Mouse (Mus musculus) layer of hippocampus, adult 18-20 months (tissue): Measurements from ENCODE around the gene Git1. TPM values are rescaled to one million over a fixed set of nuclear protein-coding genes. Genes with fewer than 3 reads are reported as not detected.
"Not testable (repeated sequence)": the region's sequence is repeated elsewhere in the genome, so short reads cannot be mapped to it uniquely, and the experiment has no call there.

ENCODE experiments used
- DNase-seq, 2 experiments: peaks; one replicate each; pipeline ENCODE4 v3.0.0; 2022; ENCODE audit warnings: low spot score in 2 of 2
- total RNA-seq, 2 experiments: library from RNA; stranded (reverse); gene quantifications; 2 replicates each; pipeline ENCODE4 v1.2.3; 2021

Git1 gene
- total RNA-seq, 2 experiments from 2014 or later: 304 to 343 TPM

DNA sequence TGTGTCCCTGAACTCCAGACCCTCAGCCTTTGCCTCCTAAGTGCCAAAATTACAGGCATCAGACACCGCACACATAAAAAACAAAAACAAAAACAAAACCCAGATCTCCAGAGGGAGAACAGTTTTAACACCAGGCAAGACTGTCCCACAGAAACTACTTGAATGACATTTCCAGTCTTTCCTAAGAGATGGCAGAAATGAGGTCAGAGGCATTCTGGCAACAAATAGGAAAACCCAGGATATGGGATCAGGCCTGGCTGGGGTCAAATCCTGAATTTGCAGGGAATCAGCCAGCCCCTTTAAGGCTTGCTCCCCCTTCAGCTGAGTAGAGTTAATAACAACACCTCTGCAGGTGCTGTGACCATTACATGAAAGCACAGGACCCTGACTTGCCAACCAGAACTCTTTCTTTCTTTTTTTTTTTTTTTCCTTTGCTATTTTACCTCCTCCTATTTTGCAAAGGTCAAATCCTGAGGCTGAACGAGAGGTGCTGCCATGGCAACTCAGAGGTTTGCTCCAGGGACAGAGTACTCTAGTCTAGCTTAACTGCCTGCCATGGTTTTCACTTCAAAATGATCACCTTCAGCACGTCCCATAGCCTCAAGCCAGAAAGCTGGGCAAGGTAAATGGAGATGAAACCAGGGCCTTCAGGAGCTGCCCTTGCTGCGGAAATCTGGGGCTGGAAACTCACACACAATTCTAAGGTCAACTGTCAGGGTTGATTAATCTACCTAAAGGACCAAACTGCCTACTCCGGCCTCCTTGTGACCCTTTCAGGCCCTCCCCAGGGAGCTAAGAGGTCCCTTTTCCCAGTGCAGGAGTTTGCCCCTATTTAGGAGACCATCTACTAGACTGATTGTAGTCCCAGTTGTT lies 23.4 kb downstream of the Git1 start:
- no peak for DNase-seq

GRCm38 (mm10) chr11:77518051-77518798 lies 24.9 kb downstream of the Git1 start:
- no peak for DNase-seq

DNA sequence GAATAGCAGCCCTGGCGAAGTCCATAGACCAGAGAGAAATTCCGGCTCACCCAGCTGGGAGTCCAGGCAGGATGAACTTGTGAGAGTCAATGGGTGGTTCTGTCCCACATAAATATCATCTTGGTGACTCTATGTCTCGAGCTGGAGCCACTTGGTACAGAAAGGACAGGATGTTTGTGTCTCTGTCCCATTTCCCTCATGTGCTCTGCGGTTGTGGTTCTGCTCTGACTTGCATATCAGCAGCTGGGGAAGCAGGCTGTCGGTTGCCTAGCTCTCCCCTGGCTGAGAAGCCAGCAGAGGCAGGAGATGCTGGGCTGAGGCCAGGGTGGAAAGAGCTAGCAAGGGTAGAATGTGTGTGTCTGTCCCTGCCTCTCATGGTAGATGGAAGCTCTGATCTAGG lies 25.7 kb downstream of the Git1 start, which contains the start of gene Gm10392:
Gene Gm10392 (minus strand): TSS at position 156 of the 400 bp plus-strand sequence.
- no peak for DNase-seq

DNA sequence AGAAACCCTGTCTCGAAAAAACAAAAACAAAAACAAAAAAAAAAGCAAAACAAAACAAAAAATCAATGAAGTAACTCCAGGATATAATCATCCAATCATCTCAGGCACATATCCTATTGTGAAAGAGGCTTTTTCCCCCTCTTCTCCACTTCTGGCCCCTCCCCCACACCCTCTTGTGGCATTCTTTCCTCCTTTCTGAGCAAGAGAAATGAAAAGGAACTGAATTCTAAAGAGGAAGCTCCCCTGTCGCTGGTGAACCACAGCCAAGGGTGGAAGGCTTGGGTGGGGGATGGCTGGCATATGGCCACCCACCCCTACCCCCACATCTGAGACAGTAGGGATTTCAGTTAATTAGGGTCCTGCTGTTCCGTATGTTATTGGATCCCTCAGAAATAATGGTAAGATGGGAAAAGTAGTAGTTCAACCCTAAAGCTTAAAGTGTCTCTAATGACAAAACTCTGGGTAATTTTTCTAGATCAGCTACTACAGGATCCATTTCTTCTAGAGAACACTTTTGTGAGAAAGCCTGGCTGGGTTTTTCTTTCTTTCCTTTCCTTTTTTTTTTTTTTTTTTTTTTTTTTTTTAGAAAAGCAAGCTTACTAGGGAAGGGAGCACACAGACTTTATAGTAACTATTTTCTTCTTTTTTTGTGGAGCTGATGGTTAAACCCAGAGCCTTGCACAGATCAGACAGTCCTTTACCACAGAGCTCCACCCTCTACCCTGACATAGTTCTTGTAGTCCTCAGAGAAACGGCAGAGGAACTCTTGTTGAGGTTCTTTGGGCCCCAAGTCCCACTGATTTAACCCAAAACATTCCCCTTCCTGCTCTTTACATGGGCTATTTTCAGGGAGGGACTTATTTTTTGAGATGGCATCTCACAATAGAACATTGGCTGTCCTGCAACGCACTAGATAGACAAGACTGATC lies 27.5 kb downstream of the Git1 start:
- DNase-seq: no peak

DNA sequence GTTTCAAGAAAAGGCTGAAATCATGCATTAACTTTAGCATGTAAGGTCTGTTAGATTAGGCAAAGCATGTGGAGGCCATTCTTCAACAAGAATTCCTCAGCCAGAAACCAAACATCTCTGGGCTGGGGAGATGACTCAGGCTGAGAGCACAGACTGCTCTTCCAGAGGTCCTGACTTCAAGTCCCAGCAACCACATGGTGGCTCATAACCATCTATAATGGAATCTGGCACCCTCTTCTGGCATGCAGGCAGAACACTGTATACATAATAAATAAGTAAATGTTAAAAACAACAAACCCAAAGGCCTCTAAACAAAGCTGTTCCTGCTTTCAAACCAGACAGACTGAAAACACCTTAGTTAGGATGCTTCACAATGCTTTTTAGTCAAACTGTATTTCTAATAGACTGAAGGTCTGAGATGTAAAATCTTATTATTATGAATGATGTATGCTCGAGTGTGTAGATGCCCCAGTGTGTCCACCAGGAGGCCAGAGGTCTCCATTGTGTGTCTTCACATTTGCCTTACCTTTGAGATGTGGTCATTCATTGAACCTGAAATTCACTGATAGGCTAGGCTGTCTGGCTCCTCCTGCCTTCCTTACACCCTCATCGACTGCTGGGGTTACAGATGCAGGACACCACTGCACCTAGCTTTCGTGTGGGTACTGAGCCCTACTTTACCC lies 32.6 kb downstream of the Git1 start:
- no peak for DNase-seq

GRCm38 (mm10) chr11:77528420-77528819 lies 35.1 kb downstream of the Git1 start:
- DNase-seq: not testable (repeated sequence)

GRCm38 (mm10) chr11:77529644-77530043 lies 36.3 kb downstream of the Git1 start:
- DNase-seq: no peak

GRCm38 (mm10) chr11:77530862-77531261 lies 37.5 kb downstream of the Git1 start:
- no peak for DNase-seq

DNA sequence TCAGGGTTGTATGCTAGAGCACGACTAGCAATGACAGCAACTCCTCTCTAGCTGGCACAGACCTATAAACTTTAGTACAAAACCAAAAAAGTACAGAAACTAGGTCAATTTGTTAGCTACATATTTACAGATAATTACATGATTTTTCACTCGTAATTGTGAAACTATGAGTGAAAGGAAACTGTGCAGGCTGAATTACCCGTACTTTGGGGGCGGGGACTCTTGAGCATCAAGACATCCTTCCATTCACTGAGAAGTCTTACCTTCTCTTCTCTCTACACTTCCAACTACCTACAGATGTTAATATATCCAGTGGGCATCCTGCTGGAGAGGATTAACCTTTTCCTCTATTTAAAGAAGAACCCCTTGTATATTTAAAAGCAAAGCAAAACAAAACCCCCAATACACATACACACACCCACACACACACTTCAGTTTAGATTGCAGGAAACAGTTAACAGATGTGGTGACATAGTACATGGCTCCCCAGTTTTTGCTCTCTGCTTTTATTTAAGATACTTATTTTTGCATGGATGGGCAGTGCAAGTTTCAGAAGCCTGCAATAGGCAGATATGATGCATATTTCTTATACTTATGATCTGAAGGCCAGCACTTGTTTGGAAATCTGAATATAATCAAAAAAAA lies 39.0 kb downstream of the Git1 start:
- no peak for DNase-seq

DNA sequence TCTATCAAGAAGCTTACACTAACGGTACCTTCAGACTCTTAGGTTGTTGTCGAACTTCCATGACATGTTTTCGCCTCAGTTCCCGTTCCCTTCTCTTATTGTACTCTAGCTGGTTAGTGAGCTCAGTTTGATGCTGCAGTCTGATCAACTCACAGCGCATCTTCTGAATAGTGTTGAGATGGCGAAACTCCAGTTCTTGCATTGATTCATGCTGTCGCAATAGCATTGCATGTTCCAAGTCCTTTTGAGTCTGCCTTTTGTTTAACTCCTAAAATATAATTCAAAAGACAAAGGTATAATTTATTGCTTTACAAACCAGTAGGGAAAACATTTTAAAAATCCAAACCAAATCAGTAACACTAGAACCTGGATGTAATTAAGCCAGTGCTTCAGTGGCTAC lies 51.9 kb downstream of the Git1 start:
- peak in 1 of 2 experiments; percentile 32 for DNase-seq

Other genes starting within 250 kb of the Git1 start
- 10 to 100 TPM; 14.1 to 14.7 TPM for gene Coro6, start 31.2 kb upstream of the Git1 start, total RNA-seq
- gene Ankrd13b, start 3.9 kb upstream of the Git1 start, total RNA-seq: 10 to 100 TPM; 79.4 to 82.3 TPM
- gene Abhd15, start 21.6 kb downstream of the Git1 start, total RNA-seq: 1 to 10 TPM; 1.4 to 1.7 TPM
- gene Trp53i13, start 22.4 kb downstream of the Git1 start, total RNA-seq: 1 to 10 TPM; 6.7 to 7.5 TPM
- gene Gm10392, start 25.6 kb downstream of the Git1 start, total RNA-seq: not detected
- 100 to 1,000 TPM; 109 to 110 TPM for gene Taok1, start 114.3 kb downstream of the Git1 start, total RNA-seq
- 10 to 100 TPM; 75.3 to 76.1 TPM for gene Nufip2, start 192.6 kb downstream of the Git1 start, total RNA-seq
- not detected for gene Cryba1, start 231.7 kb downstream of the Git1 start, total RNA-seq